Mouse (Mus musculus): ENCODE data around the gene Cfap74. TPM values are rescaled to one million over a fixed set of nuclear protein-coding genes. Genes with fewer than 3 reads are reported as not detected.
"Not testable (repeated sequence)": the region's sequence is repeated elsewhere in the genome, so short reads cannot be mapped to it uniquely, and the experiment has no call there.

Cfap74 gene
- total RNA-seq, 2 experiments from 2014 or later = 0.55 to 0.66 TPM

GRCm38 (mm10) chr4:155402489-155402888, 6.5 kb upstream of the Cfap74 start:
- no peak for DNase-seq (ENCODE audit: low spot score)

DNA sequence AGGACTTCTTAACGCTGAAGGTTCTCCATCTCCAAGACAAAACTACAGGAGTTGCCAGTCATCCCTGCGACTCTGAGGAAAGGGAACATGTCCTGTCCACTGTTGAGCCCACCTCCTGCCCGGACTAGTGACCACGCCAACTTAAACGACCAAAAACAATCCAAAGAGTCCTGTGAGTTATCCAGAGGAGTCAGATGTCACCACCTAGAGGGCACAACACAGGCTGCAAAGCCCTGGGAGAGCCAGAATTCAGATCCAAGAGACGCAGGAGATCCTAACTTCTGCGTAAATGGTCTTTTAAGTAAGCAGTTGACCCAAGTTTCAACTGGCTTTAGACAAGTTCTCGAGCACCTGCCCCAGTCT, 314 bp upstream of the Cfap74 start:
- DNase-seq (ENCODE audit: low spot score) = no peak

- DNase-seq (ENCODE audit: low spot score) = no peak
These were observed 3.1 kb downstream of the Cfap74 start for GRCm38 (mm10) chr4:155412124-155412523.

- DNase-seq (ENCODE audit: low spot score) = peak; percentile 65
These were observed 4.8 kb downstream of the Cfap74 start for GRCm38 (mm10) chr4:155413641-155414335.

DNA sequence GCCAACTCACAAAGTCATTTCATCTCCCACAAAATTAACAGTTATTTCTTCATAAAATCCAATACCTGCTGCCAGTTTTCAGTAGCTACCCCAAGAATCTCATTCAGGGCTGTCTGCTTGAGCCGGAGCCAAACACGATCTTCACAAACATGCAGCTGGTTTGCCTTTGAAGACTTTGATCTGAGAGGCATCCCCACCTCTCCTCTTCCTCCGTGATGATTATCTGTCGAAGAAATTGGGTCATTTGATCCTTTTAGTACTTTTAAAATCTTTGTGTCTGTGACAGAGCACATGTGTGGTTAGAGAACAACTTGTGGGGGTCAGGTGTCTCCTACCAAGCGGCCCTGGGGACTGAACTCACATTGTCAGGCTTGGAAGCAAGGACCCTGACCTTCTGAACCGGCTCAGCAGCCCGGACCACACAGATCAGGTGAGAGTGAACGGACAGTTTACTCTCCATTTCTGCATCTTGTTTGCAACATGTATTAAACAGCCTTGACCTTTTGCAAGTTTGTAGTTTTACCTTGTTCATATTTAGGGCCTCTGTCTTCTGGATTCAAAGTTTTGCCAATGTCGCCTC, 5.8 kb downstream of the Cfap74 start:
- no peak for DNase-seq (ENCODE audit: low spot score)

DNA sequence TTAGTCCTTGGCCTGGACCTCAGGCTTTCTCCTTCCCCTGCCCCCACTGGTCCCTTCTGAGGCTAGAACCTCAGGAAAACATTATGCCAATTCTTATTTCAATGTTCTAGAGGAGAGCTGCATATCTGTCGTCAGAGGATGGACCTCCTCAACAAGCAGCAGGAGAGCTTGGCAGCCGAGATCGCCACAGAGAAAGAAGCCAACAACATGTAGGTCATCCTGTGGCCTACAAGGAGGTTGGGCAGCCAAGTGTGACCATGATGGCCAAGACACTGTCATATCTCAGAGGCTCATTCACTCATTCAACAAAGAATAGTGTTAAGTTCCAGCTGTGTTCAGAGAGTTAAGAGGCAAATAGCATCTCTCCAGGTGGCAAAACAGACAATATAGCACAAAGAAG, 11.1 kb downstream of the Cfap74 start:
- no peak for DNase-seq (ENCODE audit: low spot score)

GRCm38 (mm10) chr4:155421412-155422370, 12.7 kb downstream of the Cfap74 start:
- DNase-seq (ENCODE audit: low spot score) = not testable (repeated sequence)

- DNase-seq (ENCODE audit: low spot score) = no peak
These were observed 15.0 kb downstream of the Cfap74 start for GRCm38 (mm10) chr4:155423988-155424387.

- DNase-seq (ENCODE audit: low spot score) = no peak
These were observed 17.3 kb downstream of the Cfap74 start for GRCm38 (mm10) chr4:155426272-155426671.

DNA sequence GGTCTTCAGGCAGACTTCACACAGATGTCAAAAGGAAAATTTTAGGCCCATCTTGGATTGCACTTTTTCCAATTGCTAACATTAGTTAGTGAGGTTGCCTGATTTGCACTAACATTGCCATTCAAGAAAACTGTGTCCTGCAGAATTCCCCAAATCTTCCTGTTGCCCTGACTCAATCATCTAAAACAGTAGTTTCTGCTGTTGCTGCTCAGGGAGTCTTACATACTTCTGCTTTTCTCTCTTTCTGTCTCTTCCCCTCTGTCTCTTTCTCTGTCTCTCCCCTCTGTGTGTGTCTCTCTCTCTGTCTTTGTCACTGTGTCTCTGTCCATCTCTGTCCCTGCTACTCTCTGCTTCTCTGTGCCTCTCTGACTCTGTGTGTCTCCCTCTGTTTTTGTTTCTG, 19.5 kb downstream of the Cfap74 start:
- DNase-seq (ENCODE audit: low spot score) = no peak

- DNase-seq (ENCODE audit: low spot score) = no peak
These were observed 20.2 kb downstream of the Cfap74 start for GRCm38 (mm10) chr4:155429202-155429601.

- DNase-seq (ENCODE audit: low spot score) = no peak
These were observed 23.4 kb downstream of the Cfap74 start for GRCm38 (mm10) chr4:155432358-155432757.

DNA sequence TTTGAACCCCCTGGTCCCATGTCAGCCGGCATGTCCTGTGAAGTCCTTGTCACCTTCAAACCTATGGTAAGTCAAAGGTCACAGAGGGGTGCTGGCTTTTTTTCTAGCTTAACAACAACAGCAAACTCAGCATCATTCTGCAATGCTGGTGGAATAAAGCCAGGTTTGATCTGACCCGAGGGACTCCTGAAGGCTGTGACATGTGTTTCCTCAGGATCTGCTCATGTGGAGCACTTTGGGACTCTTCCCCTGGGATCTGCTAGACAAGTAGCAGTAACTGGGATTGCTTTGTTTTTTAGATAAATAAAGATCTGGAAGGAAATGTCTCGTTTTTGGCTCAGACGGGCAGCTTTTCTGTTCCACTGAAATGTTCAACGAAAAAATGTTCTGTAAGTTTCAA, 25.0 kb downstream of the Cfap74 start:
- no peak for DNase-seq (ENCODE audit: low spot score)

DNA sequence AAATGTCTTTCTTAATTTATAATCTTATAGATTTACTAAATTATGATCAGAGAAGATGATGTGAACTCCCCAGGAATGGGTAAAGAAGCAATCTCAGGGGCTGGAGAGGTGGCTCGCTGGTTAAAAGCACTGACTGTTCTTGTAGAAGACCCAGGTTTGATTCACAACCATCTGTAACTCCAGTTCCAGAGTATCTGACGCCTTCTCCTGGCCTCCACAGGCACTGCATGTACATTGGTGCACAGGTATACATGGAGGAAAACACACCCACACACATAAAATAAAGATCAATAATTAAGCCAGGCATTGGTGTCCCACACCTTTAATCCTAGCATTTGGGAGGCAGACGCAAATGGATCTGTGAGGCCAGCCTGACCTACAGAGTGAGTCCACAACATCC, 33.8 kb downstream of the Cfap74 start:
- no peak for DNase-seq (ENCODE audit: low spot score)

- DNase-seq (ENCODE audit: low spot score) = no peak
These were observed 42.6 kb downstream of the Cfap74 start for GRCm38 (mm10) chr4:155451597-155451996.

- no peak for DNase-seq (ENCODE audit: low spot score)
These were observed 49.6 kb downstream of the Cfap74 start for GRCm38 (mm10) chr4:155458575-155458974.

DNA sequence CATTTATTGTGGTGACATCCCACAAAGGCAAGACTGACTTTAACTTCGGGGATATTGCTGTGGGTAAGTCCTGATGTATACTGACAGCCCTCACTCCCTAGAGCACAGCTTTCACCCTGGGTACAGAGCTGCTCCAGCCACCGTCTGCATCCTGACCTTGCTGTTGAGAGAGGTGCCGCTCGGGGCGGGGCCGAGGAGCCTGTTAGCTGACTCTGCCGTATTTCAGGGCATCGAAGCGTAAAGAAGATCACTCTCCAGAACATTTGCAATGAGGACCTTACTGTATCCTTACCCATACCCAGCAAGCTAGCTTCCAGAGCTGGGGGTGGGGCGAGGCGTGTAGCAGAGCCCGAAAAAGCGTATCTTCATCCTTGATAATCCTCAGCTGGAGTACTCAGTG, 54.1 kb downstream of the Cfap74 start:
- DNase-seq (ENCODE audit: low spot score) = no peak

DNA sequence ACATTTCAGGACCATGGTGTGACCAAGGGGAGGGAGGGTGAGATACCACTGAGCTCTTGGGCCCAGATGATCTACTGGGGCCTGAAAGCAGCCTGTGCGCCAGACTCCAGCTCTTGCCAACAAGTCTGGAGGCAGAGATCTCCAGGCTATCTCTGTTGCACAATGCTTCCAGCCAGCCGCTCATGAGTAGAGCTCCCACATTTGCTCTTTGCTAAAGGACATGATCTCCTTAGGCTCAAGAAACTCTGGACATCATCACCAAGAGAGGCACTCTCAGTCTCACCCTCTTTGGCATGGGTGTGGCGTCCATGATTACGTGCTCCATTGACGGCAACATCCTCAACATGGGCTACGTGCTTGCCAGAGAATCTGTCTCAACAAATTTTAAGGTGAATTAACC, 54.6 kb downstream of the Cfap74 start:
- DNase-seq (ENCODE audit: low spot score) = no peak

- no peak for DNase-seq (ENCODE audit: low spot score)
These were observed 55.1 kb downstream of the Cfap74 start for GRCm38 (mm10) chr4:155464061-155464460.

DNA sequence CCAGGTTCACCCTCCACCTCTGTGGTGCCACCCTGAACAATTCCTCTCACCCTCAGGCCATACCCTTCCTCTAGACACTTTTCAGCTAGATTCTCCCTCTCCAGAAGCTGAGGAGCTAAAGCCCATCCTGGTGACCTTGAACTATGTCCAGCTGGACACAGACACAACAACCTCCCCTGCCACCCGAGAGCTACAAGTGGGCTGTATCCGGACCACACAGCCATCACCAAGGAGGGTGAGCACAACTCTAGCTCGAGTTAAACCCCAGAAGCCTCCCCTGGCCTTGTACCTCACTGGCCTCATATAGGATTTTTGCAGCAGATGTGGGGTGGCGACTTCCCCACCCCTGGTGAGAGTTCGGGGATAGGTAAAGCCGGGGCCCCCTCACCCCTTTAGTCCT, 56.6 kb downstream of the Cfap74 start:
- no peak for DNase-seq (ENCODE audit: low spot score)

DNA sequence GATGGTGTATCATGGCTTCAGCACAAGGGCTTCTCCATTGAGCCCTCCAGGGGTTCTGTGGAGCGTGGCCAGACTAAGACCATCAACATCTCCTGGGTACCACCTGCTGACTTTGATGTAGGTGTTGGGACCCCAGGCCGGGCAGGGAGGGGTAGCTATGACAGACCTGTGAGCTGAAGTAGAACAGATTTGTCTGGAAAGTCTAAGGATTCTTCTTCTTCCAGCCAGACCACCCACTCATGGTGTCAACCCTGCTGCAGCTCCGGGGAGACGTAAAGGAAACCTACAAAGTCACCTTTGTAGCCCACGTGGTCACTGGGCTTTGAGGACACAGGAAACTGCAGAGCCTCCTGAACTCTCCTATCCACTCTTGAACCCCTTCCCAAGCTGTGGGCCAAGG, 57.1 kb downstream of the Cfap74 start:
- no peak for DNase-seq (ENCODE audit: low spot score)

GRCm38 (mm10) chr4:155467237-155468010, 58.4 kb downstream of the Cfap74 start:
- DNase-seq (ENCODE audit: low spot score) = no peak

Data from gastrocnemius, adult 18-20 months (tissue).